Mouse (Mus musculus): ENCODE results near the gene Wfdc12.

- TF ChIP-seq SRF (IDR thresholded peaks at IDR 0.05; ENCODE audit: control insufficient read depth, insufficient read length, low read depth): no peak
- no peak for TF ChIP-seq POLR2AphosphoS2 (IDR thresholded peaks at IDR 0.05; ENCODE audit: insufficient read length, low read depth)
- no peak for TF ChIP-seq POLR2A (IDR thresholded peaks at IDR 0.05; ENCODE audit: insufficient read length, low read depth)
- TF ChIP-seq MAX (IDR thresholded peaks at IDR 0.05; ENCODE audit: low read depth): no peak
- TF ChIP-seq CEBPB (IDR thresholded peaks at IDR 0.05; ENCODE audit: insufficient read depth, poor library complexity, severe bottlenecking): no peak
- TF ChIP-seq MYOG (IDR thresholded peaks at IDR 0.05; ENCODE audit: control insufficient read depth in 1 of 3, insufficient read depth in 1 of 3, insufficient read length in 2 of 3, low read depth in 2 of 3): no peak
- no peak for TF ChIP-seq MYOD1 (IDR thresholded peaks at IDR 0.05; ENCODE audit: control insufficient read depth in 1 of 3, insufficient read length in 2 of 3, low read depth in 2 of 3)
- TF ChIP-seq USF1 (IDR thresholded peaks at IDR 0.05; ENCODE audit: low read depth): no peak
These were observed 22.3 kb upstream of the Wfdc12 start for GRCm38 (mm10) chr2:164212711-164213110.
